8 mouse cellular contexts compared by ENCODE assay signal in genomic region chr4:108031502-108032351, GRCm38 (mm10).
DNase-seq lines count a peak whose midpoint lies in the region; ATAC-seq lines count a peak whose summit lies in the region.

No protein-coding gene starts in this region.

- H3K4me1 ChIP-seq in forebrain, embryonic 10.5 days: peaks cover 25% of the 10 kb centered on the region
- H3K4me1 ChIP-seq in heart, embryonic 16.5 days (ENCODE audit: control insufficient read depth, insufficient read depth, low read length): peaks cover 7% of the 10 kb centered on the region; the same call in 1 of the 2 replicates

- under 1% methylated on average over 84 of the region's 86 CpGs for WGBS in forebrain, embryonic 10.5 days
- WGBS in heart, embryonic 16.5 days: under 1% methylated on average over 82 of the region's 86 CpGs

- H3K9me3 ChIP-seq in forebrain, embryonic 10.5 days: no peaks in the 10 kb centered on the region
- no peaks in the 10 kb centered on the region for H3K9me3 ChIP-seq in heart, embryonic 16.5 days (replicated peaks; ENCODE audit: control insufficient read depth, low read length)

- 0 out of 2 replicates have a peak, but pooled peaks have one; percentile 21 for ATAC-seq in heart, embryonic 16.5 days (replicated peaks; ENCODE audit: extremely low read depth, insufficient read depth, low FRiP score)

- DNase-seq in thymus, postnatal 0 days (ENCODE audit: low spot score): peak; percentile 40
- no peak for DNase-seq in thymus, adult 18-20 months
- no peak for DNase-seq in forebrain, embryonic 10.5 days (ENCODE audit: extremely low spot score, low spot score)
- DNase-seq in kidney, postnatal 14 days: peak; percentile 70
- peak; percentile 75 for DNase-seq in lung, postnatal 10 days
- peak; percentile 78 for DNase-seq in right cerebral cortex, adult 18-20 months
- DNase-seq in spleen, postnatal 4 days (ENCODE audit: low spot score in 2 of 2): no peak

- no peaks in the 10 kb centered on the region for H3K36me3 ChIP-seq in forebrain, embryonic 10.5 days (replicated peaks)
- H3K36me3 ChIP-seq in heart, embryonic 16.5 days (ENCODE audit: control insufficient read depth, insufficient read depth): no peaks in the 10 kb centered on the region

- peak overlapping the region; percentile 65 for H3K4me3 ChIP-seq in forebrain, embryonic 10.5 days
- peak overlapping the region; percentile 62 for H3K4me3 ChIP-seq in heart, embryonic 16.5 days (ENCODE audit: low read length)

- H3K9ac ChIP-seq in heart, embryonic 16.5 days (ENCODE audit: low read length): peak overlapping the region; percentile 70

- H3K27ac ChIP-seq in forebrain, embryonic 10.5 days: peak overlapping the region; percentile 69
- H3K27ac ChIP-seq in heart, embryonic 16.5 days (ENCODE audit: low read length): no peak overlapping the region

- peak overlapping the region; percentile 99 for H3K4me2 ChIP-seq in heart, embryonic 16.5 days (ENCODE audit: low read depth, low read length)

- peaks cover 71% of the 10 kb centered on the region for H3K27me3 ChIP-seq in forebrain, embryonic 10.5 days (ENCODE audit: poor library complexity, severe bottlenecking)
- peaks cover 37% of the 10 kb centered on the region for H3K27me3 ChIP-seq in heart, embryonic 16.5 days (ENCODE audit: control insufficient read depth, insufficient read depth, low read length)

Comparison
In these comparisons a context has a peak if more than half of its experiments do, and no peak if none do; other contexts are left out.
1. DNase-seq: peak in thymus, postnatal 0 days (single experiment), kidney, postnatal 14 days (single experiment), lung, postnatal 10 days (single experiment) and right cerebral cortex, adult 18-20 months (single experiment); none in thymus, adult 18-20 months (0 of 2), forebrain, embryonic 10.5 days (single experiment) and spleen, postnatal 4 days (0 of 2).